Mouse (Mus musculus): Measurements from ENCODE around the gene Cyp2d34. TPM values are rescaled to one million over a fixed set of nuclear protein-coding genes. Genes with fewer than 3 reads are reported as not detected.

The Cyp2d34 gene
- not detected in 2 replicates for total RNA-seq (2014; fragmentation: Nextera tagmentation)
- not detected in 2 replicates for total RNA-seq (2017)

DNA sequence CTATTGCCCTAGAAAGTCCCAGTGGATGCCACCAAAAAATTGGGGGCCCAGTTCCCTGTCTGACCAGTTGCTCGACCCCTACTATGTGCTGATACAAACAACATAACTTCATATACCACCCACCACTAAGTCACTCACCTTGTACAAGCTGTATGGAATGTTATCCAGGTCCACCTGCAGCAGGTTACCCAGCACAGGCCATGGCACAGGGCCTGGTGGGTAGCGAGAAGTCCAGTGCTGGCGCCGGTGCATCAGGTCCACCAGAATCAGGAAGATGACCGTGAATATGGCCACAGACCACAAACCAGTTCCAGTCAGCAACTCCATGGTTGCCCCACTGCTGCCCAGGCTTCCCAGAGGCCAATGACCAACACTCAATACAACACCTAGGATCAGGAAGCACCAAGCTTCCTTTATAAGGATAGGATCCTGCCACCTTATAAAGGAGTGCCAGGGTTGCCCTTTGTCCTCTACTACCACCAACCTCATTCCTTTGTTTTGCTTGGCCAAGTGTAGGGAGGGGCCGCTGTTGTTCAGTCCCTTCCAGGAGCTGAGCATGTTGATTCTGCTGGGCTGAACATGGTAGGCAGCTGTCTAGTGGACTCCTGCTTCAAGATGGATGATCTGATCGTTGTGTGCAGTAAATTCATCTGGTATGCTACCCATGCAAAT lies at the start of gene Cyp2d34:
Cyp2d34 (minus strand) TSS at position 416 of the 672 bp plus-strand sequence.
- no peak for ATAC-seq (replicated peaks; ENCODE audit: poor library complexity, severe bottlenecking)

- no peak for ATAC-seq (replicated peaks; ENCODE audit: poor library complexity, severe bottlenecking)
These were observed 35.6 kb upstream of the Cyp2d34 start for GRCm38 (mm10) chr15:82656346-82656745.

- ATAC-seq (replicated peaks; ENCODE audit: poor library complexity, severe bottlenecking): no peak
These were observed 23.6 kb upstream of the Cyp2d34 start for GRCm38 (mm10) chr15:82644371-82644770.

GRCm38 (mm10) chr15:82643771-82644170 lies 23.0 kb upstream of the Cyp2d34 start:
- no peak for ATAC-seq (replicated peaks; ENCODE audit: poor library complexity, severe bottlenecking)

- ATAC-seq (replicated peaks; ENCODE audit: poor library complexity, severe bottlenecking): no peak
These were observed 22.0 kb upstream of the Cyp2d34 start for GRCm38 (mm10) chr15:82642771-82643170.

GRCm38 (mm10) chr15:82641921-82642320 lies 21.2 kb upstream of the Cyp2d34 start:
- no peak for ATAC-seq (replicated peaks; ENCODE audit: poor library complexity, severe bottlenecking)

- no peak for ATAC-seq (replicated peaks; ENCODE audit: poor library complexity, severe bottlenecking)
These were observed 20.6 kb upstream of the Cyp2d34 start for GRCm38 (mm10) chr15:82641390-82641789.

DNA sequence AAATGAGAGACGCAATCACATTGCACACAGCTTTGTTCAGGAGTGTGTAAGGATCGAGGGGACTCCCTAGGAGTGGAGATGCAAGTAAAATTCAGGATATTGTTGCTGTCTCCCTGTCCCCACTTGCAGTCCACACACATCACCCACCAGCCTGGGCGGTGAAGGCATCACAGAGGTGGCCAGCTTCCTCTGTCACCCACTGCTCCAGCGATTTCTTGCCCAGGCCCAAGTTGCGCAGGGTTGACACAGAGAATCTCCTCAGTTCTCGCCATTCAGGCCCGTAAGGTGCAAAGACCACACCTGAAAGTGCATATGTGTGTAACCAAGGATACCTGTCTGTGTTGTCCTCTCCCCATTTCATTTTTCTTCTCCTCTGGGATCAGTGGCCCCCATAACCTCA lies 19.5 kb upstream of the Cyp2d34 start:
- ATAC-seq (replicated peaks; ENCODE audit: poor library complexity, severe bottlenecking): no peak

GRCm38 (mm10) chr15:82637130-82638075 lies 16.7 kb upstream of the Cyp2d34 start:
- no peak for ATAC-seq (replicated peaks; ENCODE audit: poor library complexity, severe bottlenecking)

DNA sequence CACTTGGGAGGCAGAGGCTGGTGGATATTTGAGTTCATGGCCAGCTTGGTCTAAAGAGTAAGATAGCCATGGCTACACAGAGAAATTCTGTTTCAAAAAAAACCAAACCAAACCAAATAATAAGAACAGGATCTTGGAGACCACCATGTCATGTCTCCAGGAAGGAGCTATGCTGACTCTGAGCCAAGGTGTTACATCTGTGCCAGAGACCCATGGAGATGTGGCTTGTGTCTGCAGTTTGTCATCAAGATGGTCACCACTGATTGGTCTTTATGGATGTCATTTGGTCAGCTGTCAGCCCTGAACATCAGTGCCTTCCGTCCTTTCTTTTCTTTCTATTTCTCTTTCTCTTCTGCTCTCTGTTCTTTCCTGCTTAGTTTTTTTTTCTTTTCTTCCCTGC lies 14.2 kb upstream of the Cyp2d34 start:
- ATAC-seq (replicated peaks; ENCODE audit: poor library complexity, severe bottlenecking): no peak

GRCm38 (mm10) chr15:82621993-82622392 lies 1.2 kb upstream of the Cyp2d34 start:
- ATAC-seq (replicated peaks; ENCODE audit: poor library complexity, severe bottlenecking): no peak

DNA sequence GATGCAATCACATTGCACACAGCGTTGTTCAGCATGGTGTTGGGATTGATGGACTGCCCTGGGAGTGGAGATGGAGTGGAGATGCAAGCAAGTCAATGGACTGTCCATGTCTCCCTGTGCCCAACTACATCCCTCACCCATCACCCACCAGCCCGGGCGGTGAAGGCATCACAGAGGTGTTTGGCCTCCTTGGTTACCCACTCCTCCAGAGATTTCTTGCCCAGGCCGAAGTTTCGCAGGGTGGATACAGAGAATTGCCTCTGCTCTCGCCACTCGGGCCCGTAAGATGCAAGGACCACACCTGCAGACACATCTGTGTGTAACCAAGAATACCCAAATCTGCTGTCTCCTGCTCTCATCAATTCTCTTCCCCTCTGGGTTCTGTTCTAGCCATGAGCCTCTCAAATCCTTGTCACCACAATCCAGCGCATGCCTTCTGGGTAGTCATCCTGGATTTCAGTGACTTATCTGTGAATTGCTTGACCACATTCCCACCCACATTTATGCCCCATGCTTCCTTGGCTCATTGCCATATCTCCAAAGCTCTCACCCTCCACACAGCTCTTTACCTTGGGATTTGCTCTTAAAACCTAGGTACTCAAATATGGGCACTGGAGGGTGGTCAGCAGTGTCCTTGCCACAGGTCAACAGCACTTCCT lies 2.3 kb downstream of the Cyp2d34 start:
- no peak for ATAC-seq (replicated peaks; ENCODE audit: poor library complexity, severe bottlenecking)

DNA sequence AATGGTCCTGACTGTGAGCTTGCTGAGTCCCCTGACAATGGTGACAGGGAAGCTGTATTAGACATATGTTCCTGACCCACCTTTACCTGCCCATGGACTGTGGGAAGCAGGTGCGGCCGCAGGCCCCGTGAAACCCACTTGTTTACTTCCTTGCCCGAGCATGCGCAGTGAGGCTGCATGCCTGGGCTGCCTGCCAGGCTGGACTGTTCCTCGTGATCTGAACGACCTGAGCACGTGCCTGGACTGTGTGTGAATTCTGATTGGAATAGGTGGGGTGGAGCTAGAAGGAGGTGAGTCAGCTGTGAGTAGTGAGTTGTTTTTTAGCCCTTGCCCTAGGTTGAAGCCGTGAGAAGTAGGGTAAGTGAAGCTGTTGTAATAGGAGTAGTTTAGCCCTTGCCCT lies 38.1 kb downstream of the Cyp2d34 start:
- no peak for ATAC-seq (replicated peaks; ENCODE audit: poor library complexity, severe bottlenecking)

GRCm38 (mm10) chr15:82579071-82579470 lies 41.7 kb downstream of the Cyp2d34 start:
- ATAC-seq (replicated peaks; ENCODE audit: poor library complexity, severe bottlenecking): no peak

GRCm38 (mm10) chr15:82572856-82573255 lies 47.9 kb downstream of the Cyp2d34 start:
- no peak for ATAC-seq (replicated peaks; ENCODE audit: poor library complexity, severe bottlenecking)

Other genes with a start within 250 kb of the Cyp2d34 start
- gene Cyp2d22, start 240.7 kb downstream of the Cyp2d34 start, total RNA-seq (2014; fragmentation: Nextera tagmentation): 0.54 TPM in 1 of 2 replicates, not detected in the other
- not detected in 2 replicates for gene Cyp2d22, start 240.7 kb downstream of the Cyp2d34 start, total RNA-seq (2017)
- gene Cyp2d11, start 226.9 kb downstream of the Cyp2d34 start, total RNA-seq (2014; fragmentation: Nextera tagmentation): not detected in 2 replicates
- gene Cyp2d11, start 226.9 kb downstream of the Cyp2d34 start, total RNA-seq (2017): not detected in 2 replicates
- gene Cyp2d10, start 213.8 kb downstream of the Cyp2d34 start, total RNA-seq (2014; fragmentation: Nextera tagmentation): not detected in 2 replicates
- not detected in 2 replicates for gene Cyp2d10, start 213.8 kb downstream of the Cyp2d34 start, total RNA-seq (2017)
- gene Cyp2d9, start 187.5 kb downstream of the Cyp2d34 start, total RNA-seq (2014; fragmentation: Nextera tagmentation): not detected in 2 replicates
- not detected in 2 replicates for gene Cyp2d9, start 187.5 kb downstream of the Cyp2d34 start, total RNA-seq (2017)
- gene Cyp2d12, start 65.9 kb downstream of the Cyp2d34 start, total RNA-seq (2014; fragmentation: Nextera tagmentation): not detected in 2 replicates
- not detected in 2 replicates for gene Cyp2d12, start 65.9 kb downstream of the Cyp2d34 start, total RNA-seq (2017)
- not detected in 2 replicates for gene Cyp2d40, start 143.2 kb upstream of the Cyp2d34 start, total RNA-seq (2014; fragmentation: Nextera tagmentation)
- gene Cyp2d40, start 143.2 kb upstream of the Cyp2d34 start, total RNA-seq (2017): not detected in 2 replicates
- gene Cyp2d26, start 173.3 kb upstream of the Cyp2d34 start, total RNA-seq (2014; fragmentation: Nextera tagmentation): not detected in 2 replicates
- gene Cyp2d26, start 173.3 kb upstream of the Cyp2d34 start, total RNA-seq (2017): not detected in 2 replicates